Mouse (Mus musculus): ENCODE measurements around the gene Zfr. TPM values are rescaled to one million over a fixed set of nuclear protein-coding genes. Genes with fewer than 3 reads are reported as not detected.
"Not testable (repeated sequence)": the region's sequence is repeated elsewhere in the genome, so short reads cannot be mapped to it uniquely, and the experiment has no call there.

Zfr gene
- total RNA-seq, 1 experiment from 2014 or later = 150 TPM

DNA sequence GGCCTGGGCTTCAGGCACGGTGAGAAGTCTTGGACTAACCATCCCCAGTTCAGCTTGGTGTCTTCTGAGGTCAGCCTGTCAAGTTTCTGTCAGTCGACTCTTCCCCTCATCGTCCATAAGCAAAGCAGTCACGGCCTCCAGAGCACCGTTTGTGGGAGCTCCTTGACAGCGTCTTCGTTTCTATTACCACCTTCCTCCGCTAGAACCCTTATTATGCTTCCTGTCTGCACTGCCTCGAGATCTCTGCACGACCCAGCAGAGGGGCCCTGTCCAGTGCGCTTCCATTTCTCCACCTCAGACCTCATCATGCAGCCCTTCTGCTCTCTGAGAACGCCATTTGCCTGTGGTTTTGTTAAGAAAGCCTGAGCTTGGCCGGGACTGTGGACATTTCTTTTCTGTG, 99.2 kb downstream of the Zfr start:
- no peak for DNase-seq

DNA sequence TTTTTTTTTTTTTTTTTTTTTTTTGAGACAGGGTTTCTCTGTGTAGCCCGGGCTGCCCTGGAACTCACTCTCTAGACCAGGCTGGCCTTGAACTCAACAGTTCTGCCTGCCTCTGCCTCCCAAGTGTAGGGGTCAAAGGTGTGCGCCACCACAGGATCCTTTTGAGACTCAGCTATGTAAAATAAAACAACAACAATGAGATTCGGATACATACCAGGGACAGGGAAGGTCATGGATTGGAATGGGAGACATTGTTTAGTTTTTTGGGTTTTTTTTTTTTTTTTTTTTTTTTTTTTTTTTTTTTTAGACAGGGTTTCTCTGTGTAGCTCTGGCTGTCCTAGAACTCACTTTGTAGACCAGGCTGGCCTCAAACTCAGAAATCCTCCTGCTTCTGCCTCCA, 99.7 kb downstream of the Zfr start:
- not testable (repeated sequence) for DNase-seq

DNA sequence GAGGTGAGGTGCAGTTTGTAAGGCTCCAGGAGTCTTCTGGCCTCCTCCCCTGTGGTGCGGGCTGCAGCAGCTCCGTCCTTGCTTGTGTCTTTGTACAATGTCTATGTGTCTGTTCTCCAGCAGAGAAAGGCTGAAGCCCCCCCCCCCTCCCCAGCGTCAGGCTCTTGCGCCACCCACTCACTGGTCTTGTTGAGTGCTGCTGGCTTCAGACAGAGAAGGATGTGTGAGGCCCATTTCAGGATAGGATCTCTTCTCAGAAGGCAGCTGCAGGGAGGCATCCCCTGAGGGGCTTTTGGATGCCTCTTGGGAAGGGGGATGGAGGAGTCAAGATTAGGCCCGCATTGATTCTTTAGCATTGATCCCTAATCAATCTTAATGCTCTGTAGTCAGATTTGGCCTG, 100.2 kb downstream of the Zfr start:
- DNase-seq = no peak

DNA sequence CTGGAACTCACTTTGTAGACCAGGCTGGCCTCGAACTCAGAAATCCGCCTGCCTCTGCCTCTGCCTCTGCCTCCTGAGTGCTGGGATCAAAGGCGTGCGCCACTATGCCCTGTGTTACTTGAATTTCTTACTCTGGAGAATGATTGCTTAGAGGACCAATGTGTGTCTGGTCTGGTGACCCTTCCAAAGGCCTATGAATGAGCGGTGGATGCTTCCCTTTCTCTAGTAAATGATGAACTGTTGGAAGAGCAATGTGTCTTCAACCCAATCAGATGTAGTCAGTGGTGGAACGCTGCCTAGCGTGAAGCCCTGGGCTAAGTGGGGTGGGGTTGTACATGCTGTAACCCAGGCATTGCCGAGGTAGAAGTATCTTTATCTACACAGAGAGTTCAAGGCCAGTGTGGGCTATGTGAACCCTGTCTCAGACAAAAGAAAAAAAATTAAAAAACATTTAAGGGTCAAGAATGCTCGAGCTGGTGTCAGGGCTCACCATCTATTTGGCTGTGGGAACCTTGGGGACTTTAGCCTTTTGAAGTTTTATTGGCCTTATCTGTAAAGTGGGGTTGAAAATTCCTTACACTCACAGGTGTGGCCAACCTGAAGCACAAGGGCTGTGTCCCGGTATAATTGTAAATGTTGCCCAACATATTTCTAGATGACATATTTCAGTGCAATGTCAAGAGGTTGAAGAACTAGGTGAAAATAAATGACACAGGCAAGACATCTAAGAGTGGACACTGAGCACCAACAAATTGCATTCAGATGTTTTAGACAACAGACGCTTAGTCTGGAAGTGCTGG, 101.2 kb downstream of the Zfr start:
- no peak for DNase-seq

DNA sequence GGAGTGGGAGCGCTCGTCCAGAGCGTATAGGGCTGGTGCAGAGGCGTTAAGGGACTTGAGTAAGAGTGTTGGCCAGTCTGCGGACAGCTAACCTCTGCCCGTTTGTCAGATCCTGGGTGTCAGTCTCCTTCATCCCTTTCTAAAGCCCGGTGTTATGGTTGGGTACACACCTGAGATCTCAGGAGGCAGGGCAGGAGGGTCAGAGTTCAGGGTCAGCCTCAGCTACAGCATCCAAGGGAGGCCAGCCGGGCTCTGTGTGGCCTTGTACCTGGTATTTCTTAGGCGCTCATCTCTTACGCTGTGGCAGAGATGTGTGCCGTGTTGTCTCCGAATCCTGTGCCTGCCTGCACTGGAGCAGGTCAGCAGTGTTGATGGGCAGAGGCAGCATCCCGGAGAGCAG, 103.5 kb downstream of the Zfr start:
- DNase-seq = no peak

DNA sequence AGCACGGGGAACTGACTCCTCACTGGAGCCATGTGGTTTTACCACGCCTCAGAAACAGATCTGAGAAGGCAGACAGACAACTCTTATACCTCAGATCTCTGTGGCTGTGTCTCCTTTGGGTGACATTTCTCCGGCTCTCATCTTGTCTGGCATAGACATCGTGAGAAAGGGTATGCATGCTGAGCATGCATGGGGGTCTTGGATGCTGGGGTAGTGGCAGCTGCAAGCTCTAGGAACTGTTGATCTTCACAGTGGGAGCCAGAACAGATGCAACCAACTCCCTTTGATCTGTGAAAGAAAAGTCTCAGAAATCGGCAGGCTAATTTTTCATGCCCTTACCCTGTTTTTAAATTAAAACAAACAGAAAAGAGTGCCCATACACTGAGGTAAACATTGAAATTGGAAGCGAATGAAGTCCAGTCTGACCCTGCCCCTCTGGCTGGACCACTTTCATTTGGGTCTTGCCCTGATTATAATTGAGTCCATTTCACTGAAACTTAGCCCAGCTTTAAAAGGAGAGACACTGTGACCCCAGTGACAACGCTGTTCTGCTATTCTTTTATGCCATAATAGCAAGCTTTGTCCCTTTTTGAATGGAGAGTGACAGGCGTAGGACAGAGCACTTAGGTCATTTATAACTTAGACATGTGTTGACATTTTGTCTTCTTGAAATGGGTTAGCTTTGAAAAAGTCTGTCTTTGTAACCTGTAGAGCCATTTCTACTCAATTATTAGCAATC, 105.1 kb downstream of the Zfr start:
- DNase-seq = no peak

DNA sequence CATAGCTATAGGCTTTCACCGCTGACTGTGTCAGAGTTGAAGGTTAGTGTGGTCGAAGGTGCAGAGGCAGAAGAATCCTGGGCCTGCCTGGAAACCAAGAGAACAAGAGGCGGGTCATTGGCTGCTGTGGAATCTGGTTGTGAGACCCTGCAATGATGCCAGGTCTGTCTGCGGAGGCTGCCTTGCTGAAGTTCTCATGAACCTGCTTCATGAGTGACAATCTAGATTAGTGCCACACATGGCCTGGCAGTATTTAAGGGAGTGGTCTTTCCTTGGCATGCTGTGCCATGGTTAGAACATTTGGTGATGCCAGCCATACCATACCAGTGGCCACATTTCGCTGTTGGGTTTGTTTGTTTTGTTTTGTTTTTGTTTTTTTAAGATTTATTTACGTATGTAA, 105.8 kb downstream of the Zfr start:
- no peak for DNase-seq

DNA sequence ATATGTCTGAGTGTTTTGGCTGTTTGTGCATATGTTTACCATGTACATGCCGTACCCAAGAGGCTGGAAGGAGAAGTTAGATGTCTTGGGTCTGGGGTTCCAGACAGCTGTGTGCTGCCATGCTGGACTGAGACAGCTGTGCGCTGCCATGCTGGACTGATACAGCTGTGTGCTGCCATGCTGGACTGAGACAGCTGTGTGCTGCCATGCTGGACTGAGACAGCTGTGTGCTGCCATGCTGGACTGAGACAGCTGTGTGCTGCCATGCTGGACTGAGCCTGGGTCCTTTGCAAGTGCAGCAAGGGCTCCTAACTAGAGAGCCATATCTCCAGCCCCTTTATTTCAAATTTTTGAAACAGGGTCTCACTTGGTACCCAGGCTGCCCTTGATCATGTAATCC, 106.6 kb downstream of the Zfr start:
- no peak for DNase-seq

DNA sequence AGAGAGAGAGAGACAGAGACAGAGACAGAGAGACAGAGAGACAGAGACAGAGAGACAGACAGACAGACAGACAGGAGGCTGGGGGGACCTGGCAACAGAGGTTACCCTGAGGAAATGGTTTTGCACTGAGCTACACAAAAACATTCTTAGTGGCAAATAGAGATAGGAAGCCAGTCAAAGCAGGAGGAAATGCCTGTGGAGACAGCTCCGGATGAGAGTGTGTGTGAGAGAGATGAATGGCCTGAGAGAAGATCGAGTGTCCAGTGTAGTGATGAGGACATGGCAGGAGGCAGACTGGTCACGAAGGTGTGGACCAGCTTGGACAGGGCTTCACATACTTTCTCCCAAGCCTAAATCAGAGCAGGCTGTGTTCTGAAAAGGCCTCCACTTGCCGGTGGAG, 107.4 kb downstream of the Zfr start:
- DNase-seq = no peak

DNA sequence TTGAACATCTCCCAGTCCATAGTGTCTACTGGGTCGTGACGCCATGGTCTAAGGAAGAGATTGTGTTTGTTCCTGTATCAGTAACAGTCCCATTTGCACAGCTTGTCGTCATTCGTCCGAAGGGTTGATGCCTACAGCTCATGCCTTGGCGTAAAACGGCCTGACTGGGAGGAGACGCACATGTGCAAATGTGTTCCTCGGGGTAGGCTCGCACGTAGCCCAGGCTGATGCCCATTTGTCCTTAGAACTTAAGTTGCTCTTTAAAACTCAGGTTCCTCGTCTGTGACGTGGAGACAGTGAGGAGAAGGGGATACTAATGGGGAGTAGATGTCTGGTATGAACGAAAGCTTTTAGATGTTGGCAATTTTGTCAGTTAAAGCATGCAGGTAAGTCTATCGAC, 109.3 kb downstream of the Zfr start:
- DNase-seq = no peak

DNA sequence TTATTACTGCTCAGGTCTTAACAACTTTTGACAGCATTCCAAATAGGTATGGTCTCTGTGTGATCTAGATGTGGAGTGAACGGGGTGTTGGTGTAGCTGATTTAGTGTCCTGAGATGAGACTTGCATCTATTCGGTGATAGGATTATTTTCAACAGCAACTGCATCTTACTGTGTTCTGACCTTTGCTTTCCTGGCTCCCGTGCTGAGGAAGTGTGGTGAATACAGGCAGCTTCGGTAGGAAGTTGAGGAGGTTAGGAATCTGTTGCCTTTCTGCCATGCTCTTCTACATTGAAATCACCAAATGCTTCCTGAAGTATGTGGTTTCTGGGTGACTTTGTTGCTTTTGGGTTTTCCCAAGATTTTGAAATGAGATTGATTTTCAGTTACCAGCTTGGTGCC, 109.7 kb downstream of the Zfr start:
- DNase-seq = no peak

DNA sequence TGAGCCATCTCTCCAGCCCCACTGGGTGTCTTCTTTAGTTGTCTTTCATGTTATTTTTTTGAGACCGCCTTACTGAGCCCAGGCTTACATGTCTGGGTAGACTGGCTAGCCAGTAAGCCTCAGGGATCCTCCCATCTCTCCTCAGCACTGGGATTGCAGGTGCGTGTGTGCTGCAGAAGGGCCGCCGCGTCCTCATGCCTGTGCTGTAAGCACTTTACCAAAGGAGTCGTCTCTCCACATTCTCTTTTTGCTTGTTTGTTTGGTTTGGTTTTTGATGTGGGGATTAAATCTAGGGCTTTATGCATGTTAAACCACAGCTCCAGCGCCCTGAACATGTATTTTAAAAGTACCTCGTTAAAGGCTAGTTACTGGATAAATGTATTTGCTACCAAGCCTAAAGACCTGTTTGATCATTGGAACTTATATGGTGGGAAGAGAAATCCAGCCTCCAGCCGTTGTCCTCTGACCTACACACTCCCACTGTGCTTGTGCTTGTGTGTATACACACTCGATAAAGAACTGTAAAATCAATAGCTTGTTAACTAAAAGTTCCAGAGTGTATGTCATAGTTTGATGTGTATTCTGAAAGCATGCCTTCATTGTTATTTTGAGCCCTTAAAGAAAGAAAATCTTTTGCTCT, 112.1 kb downstream of the Zfr start:
- DNase-seq = no peak

DNA sequence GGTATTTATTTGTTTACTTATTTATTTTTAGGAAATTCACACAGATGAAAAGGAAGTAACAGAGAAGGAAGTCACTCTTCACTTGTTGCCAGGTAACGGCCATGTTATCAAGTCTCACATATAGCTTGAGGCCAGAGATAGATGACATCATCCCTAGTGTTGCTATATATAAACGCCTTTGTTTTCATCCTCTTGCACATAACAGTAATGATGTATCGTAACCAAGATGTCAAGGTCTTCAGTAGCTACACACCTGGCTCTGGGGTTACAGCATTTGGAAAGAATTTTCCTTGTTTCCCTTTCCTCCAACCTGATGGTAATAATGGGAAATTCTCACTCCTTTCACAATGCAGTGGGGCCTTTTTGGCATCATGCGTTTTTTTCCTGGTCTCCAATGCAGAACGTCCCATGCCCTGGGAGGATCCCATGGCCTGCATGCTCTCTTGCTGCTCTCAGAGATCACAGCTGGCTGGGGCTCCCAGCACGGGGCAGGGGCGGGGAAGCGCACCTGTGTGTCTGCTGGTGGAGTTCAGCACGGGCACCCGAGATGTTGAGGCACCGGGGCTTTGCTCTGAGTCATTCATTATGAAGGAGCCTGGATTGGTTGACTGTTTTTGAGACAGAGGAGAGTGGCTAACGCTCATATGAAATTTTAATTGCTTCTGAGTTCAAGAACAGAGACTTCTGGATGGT, 112.8 kb downstream of the Zfr start:
- no peak for DNase-seq

DNA sequence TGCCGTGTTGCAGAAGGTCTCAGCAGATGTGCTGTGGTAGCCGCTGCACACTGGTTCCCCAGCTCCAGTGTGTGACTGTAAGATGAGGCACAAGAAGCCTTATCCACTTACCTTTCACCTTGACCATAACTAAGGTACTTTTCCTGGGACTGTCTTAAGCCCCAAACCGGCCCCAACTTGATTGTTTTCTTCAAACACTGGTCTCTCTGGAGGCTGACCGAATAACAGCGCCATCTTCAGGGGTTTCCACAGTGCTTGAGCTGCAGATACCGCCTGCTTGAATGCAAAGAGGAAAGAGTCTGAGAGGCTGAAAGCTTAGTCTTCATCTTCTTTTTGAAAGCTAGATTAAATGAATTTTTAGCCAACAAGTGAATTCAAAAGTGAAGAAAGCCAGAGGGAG, 113.8 kb downstream of the Zfr start:
- no peak for DNase-seq

DNA sequence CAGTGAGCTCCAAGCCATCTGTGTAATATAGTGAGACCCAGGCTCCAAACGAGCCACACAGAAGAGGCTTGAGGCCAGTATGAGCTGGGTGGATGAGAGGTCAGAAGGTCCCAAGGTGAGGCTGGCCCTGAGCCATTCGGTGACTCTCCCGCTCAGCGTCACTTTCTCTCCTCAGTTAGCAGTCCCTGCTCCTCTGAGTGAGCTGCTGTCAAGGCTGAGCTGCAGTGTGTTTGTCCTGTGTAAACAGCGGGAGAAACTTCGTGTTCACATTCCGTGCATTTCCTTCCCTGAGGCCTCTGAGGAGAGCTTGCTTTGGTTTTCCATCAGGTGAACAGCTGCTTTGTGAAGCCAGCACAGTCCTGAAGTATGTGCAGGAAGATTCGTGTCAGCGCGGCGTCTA, 114.8 kb downstream of the Zfr start:
- DNase-seq = no peak

DNA sequence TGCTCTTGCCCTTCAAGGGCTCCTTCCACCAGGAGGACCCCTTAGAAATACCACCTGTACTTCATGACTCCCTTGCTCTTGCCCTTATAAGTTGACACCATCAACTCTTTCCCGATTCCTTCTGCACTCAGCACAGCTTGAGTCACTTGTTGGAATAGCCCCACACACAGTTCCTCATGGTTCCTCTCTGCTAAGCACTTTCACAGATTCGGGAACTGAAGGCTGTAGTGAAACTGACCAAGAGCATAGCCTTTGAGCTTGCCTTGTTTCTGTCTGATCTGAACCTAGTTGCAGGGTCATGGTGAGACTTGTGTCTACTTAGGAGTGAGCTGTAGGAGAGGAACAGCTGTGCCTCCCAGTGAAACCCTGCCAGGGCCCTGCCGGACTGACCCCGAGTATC, 115.4 kb downstream of the Zfr start:
- no peak for DNase-seq

Small RNA genes within 50 kb of the gene (microRNA-seq; reads per million reads assigned to microRNA genes)
- 0 reads per million in 2 experiments for gene Mir1898

Other genes with a start within 250 kb of the Zfr start
- 11.2 and 13.5 TPM in 2 replicates for gene Npr3, start 210.5 kb upstream of the Zfr start, total RNA-seq (2021)
- gene Sub1, start 120.8 kb upstream of the Zfr start, total RNA-seq (2021) = 206 and 209 TPM in 2 replicates
- gene Mtmr12, start 87.2 kb downstream of the Zfr start, total RNA-seq (2021) = 15.7 and 23.0 TPM in 2 replicates
- gene Golph3, start 203.6 kb downstream of the Zfr start, total RNA-seq (2021) = 132 and 135 TPM in 2 replicates
- gene 1810049J17Rik, start 204.1 kb downstream of the Zfr start, total RNA-seq (2021) = not detected in 2 replicates

All from adrenal gland, postnatal 25 days (tissue).